Mouse (Mus musculus): ENCODE measurements around the gene Apaf1.

The Apaf1 gene

DNA sequence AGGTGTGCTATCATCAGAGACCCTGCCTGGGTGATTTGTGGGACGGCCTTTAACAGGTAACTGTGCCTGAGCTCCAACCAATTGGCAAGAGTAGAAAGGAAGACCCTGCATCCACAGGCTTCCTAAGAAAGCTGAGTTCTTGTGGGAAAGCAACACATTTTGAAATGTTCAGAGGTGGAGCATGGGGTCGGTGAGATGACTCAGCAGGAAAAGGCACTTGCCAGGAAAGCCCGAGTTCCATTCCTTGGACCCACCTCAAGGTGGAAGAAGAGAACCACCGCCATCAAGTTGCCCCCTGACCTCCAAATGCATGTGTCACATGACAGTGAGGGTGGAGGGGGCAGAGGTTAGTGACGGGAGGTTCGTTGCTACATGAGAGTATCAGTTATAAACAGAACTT, 108.1 kb downstream of the Apaf1 start:
- no peak for DNase-seq (ENCODE audit: low spot score)

DNA sequence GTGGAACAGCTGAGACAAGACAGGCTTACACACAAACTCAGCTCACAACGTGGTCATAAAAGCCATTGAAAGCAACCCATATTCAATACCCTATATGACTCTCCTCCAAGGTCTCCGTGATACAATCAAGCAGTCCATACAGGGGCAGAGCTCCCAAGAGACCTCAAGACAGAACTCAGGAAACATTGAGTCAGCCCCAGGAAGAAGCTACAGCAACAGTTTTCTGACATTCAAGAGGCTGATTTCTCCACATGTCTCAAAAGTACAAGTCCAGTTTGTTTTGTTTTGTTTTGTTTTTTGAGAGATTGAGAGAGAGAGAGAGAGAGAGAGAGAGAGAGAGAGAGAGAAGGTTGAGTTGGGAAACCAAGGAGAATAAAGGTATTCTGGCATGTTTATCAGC, 108.5 kb downstream of the Apaf1 start:
- DNase-seq (ENCODE audit: low spot score) = no peak

DNA sequence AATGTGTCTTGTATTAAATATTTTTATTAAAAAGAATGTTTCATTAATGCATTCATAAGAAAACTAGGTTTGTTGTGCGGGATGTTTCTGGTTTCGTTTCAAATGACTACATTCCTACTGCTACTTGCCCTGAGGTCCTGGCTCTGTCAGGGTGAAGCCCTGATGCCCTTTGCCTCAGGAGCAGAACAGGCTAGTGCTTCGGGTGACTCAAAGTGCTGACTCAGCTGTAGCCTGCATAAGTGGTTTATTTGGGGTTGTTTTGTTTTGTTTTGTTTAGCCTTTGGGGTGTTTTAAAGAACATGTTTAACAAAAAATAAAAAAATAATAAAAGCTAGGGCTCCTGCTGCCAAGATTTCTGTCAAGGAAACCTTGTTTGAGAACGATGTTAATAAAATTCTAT, 112.0 kb downstream of the Apaf1 start:
- DNase-seq (ENCODE audit: low spot score) = no peak

DNA sequence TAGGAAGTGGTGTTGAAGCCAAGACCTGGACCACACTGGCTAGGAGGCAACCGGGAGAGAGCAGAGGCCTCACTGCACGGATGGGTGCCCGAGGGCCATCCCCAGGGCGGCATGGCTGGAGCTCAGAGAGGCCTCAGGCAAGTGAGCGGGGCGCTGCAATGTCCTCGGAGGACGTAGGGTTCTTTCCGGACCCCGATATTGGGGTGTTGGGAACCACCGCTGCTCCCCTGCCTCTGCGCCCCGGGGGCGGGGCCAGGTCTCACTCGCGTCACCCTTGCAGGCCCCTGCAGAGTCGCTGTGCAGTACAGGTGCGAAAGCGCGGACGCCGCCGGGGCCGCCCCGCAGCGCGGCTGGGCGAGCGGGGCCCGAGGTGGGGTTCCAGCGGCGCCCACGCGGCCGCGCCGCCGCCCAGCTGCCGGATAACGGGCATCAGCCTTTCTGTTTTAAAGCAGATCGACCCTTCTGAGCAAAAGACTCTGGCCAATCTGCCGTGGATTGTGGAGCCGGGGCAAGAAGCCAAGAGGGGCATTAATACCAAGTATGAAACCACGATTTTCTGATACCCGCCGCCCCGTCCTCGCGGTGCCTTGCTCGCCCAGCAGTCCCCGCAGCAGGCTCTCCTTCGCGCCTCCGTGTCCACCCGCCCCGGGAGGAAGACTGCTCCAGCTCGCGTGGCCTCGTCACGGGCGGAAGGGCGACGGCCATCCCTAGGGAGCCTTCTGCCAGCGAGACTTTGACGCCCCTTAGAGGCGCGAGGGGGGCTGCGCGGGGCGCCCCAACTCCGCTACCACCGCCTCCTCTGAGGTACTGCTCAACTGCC, 113.0 kb downstream of the Apaf1 start:
- peak; percentile 19 for DNase-seq (ENCODE audit: low spot score)

DNA sequence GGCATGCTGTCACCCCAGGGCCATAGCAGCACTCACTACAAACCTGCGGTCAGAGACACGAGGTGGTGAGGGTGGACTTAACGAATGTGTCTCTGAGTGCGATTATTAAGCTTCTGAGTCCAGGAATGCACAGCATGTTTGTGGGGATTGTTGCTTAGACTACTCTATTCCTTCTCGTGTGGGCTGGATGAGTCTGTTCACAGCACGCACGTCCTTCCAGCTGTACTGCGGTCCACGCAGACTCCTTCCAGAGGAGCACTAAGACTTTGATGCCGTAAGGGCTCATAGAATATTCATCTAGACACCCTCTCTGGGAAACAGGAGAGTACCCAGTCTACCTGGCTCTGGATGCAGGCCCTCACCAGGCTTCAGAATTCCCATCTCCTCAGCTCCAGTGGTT, 114.3 kb downstream of the Apaf1 start:
- DNase-seq (ENCODE audit: low spot score) = no peak

DNA sequence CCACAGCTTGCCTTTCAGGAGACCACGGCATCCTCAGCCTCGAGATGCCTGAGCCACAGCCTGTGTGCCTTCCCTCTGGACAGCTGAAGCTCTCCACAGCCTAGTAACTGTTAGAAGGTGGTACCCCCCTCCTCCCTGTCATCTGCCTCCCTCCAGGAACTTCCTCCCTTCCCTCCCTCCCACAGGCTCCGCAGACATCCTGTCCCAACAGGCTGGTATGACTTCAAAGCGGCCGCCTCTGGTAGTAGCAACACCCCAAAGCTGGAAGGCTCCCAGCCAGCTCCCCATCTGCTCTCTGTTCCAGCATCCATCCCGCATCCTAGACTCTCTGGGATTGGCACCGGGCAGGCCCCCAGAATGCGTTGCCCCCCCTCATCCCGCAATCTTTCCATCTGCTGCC, 115.7 kb downstream of the Apaf1 start:
- DNase-seq (ENCODE audit: low spot score) = no peak

DNA sequence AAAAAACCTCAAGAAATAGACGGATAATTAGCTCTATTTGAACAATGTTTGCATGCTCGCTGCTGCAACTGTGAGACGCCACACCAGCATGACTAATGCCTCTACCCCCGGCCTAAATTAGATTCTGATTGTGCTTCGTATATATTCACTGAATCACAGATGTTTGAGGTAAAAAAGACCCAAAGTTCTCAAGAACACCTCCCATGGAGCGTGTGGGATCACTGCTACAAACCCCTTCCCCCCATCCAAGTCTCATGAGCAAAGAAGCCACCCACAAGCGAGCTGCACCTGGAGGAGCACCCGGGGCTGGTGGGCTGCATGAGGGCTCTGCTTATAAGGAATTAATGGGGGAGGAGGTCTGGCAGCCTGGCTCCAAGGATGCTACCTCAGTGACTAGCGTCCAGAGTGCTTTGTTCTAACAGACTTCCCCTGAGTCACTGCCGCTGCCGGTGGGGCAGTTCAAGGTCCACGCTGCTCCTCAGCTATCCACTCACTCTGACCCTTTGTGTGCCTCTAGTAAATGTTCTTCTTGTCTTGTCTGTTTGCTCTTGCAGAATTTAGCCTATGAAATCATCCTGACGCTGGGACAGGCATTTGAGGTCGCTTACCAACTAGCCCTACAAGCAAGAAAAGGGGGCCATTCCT, 116.8 kb downstream of the Apaf1 start:
- no peak for DNase-seq (ENCODE audit: low spot score)

DNA sequence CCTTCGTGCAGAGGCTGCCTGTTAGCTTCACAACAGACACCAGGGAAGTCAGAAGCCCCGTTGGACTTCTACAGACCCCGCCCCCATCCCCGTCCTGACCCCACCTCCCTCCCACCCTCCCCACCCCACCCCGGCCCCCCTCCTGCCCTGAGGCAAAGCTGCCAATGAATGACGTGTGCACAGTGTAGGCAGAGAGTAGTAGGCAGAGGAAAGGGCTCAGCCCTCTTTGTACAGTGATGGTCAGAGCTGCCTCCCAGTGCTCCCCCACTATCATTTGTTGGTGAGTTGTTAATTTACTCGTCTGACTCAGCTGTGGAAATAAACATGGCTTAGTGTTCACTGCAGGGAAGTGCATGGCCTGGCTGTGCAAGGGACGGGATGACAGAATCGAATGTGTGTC, 118.1 kb downstream of the Apaf1 start:
- DNase-seq (ENCODE audit: low spot score) = no peak

DNA sequence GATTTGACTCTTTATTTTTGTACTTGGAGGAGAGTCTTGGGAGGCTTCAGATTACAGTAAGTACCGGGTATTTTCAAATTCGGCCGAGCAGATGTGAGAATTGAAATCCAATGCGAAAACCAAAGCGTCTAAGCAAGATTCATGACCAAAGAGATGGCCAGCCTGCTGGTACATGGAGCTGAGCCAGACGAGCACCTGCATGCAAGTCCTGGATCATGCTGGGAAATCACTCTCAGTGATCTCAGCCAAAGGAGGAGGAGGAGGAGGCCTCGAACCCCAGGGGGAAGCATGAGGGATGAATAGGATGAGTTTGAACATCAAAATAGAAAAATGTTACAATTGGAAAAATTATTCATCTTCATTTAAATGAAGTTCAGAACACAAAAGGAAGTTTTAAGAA, 122.2 kb downstream of the Apaf1 start:
- DNase-seq (ENCODE audit: low spot score) = no peak

DNA sequence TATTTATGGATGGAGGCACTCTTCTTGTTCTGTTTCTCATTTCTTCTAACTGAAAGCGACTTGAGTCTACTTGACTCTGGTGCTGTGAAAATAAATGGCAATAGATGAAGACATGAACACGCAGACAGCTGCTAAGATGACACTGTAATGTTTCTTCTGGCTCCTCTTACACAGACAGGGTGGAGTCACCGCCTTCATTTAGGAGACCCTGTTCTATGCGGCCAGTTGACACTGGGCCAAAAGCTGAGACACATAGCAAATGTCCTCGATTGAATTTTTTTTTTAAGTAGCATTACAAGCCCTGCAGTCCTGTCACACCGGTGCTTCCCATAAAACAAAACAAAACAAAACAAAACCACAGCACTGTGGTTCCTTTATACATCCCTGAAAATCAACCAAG, 128.7 kb downstream of the Apaf1 start:
- no peak for DNase-seq (ENCODE audit: low spot score)

DNA sequence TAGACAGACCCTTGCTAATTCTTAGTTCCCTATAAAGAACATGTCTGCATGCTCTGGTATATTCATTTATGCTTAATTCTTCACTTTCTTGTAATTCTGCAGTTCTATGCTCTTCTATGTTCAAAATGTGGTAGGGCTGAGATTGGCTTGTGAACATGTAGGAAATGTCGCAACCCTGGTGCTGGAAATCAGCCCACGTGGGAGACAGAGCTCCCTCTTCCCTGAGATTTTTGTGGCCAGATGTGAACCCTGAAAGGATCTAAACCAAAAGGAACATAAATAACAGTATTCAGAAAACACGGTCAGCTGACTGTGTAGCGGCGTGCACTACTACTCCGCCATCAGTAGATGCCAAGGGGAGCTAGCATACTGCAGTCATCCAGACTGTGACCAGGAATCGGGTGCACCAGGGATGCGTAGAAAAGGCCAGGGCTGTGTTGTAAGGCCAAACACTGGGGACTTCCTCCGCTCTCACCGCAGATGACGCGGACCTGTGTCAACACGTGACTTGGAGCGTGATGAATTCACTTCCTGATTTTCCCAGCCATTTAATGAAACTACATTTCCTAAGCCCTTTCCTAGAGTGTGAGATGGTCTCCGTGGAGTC, 129.4 kb downstream of the Apaf1 start:
- no peak for DNase-seq (ENCODE audit: low spot score)

DNA sequence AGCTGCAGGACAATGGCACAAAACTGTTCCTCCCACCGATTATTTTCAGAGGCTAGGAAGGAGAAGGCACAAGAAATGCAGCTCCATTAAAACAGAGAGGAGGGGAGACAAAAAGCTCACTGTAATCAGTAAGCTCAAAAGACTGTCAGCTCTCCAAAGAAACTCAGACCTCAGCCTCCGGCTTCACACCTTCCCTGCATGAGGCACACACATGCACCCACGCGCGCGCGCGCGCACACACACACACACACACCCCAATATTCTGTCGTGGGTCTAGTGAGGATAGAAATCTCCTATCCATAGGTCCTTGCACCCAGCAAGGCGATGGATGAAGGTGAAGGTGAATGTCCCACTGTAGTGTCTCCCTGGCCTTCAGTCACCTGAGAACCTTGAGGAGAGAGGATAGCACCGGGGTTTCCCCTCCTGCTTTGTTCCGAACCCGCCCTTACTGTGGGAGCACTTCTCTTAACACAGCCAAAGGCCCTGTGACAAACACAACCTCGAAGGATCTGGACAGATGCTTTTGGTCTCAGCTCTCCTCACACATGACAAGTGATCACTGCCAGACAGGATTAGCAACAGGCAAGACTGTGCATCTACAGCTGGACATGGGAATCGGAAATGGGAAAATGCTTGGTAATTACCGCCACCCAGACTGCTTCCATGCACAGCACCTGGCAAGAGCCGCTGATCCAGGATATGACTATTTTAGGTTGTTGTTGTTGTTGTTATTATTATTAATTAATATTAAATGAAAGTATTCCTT, 134.8 kb downstream of the Apaf1 start:
- DNase-seq (ENCODE audit: low spot score) = no peak

DNA sequence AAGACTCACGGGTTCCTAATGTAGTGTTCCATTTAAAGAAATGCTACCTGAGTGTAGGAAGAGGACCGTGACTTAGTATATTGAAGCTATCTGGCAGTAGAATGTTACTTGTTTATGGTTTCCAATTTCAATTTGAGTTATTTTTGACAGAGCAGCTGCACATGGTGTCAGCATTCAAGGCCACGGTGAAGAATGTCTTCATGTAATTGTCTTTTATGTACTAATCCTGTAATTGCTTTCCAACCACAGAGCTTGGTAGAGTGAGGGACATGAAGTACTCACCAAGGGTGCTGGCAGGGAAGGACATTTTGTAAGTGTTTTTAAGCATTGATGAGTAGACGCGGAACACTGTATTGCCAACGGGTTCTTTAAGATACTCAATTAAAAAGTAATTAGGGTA, 135.5 kb downstream of the Apaf1 start:
- DNase-seq (ENCODE audit: low spot score) = no peak

DNA sequence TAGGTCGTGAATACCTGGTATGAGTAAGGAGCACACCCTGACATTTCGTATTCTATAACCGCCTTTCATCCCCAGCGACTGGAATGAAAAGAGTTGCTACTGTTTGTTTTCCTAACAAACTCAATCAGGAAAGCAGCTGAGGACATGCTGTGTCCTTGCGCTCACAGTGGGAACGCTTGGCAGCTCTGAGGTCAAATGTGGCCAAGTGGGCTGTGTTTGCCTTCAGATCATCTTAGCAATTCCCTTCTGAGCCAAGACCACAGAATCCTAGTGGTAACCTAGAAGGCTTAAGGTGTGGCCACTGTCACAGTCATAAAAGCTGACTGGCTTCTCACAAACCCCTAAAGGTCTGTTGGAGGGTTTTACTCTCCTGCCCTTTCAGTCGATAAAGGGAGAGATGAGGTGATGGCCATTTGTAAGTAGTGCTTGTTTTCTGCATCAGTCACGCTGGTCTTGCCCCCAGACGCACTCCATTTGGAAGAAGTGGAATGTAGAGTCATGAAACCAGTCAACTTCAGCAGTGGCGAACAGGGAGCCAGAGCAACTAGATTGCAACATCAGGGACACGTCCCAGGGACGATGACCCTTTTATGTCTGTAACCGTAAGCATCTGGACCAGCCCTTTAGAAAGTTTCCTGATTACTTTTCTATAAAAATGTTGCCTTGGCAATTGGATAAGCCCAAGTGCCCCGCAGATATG, 140.4 kb downstream of the Apaf1 start:
- no peak for DNase-seq (ENCODE audit: low spot score)

DNA sequence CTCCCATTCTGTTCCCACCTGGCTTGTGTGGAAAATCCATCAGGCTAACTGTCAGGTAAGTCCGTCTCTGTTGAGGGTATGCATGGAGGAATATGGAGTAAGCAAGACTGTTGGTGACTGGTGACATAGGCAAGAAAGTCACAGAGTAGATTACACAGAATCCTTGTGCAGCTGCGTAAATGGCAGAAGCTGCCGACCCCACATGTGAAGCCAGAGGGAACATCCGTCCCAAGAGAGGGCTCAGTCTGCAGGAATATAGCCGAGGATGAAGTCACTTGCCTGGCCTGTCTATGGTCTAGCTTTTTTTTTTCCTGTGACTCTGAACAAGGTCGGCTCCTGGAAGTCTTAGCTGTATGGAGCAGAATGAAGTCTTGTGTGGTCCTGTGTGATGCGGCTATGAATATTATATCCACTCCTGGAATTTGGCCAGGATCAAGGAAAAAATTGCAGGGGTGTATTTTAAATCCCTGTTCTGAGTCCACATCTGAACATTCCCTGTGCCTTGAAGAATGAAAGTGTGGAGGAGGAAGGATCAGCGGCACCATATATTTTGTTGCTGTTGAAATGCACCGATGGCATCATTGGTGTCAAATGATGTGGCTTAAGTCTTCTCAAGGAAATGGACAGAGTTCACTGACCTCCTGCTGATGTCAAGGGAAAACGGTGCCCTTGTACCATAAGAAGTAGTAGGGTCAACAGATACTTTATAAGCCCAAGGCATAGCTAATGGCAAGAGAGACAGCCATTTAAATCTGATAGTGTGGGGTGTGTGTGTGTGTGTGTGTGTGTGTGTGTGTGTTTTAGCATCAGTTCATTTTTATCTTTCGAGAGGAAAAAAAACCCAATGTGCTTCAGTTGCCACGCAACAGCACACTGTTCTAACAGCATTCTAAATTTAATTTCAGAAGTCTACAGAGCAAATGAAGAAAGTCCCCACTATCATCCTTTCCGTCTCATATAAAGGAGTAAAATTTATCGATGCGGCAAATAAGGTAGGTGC, 141.7 kb downstream of the Apaf1 start:
- no peak for DNase-seq (ENCODE audit: low spot score)
